Comparison of ENCODE assay signal across 23 mouse cellular contexts in the genomic region with DNA sequence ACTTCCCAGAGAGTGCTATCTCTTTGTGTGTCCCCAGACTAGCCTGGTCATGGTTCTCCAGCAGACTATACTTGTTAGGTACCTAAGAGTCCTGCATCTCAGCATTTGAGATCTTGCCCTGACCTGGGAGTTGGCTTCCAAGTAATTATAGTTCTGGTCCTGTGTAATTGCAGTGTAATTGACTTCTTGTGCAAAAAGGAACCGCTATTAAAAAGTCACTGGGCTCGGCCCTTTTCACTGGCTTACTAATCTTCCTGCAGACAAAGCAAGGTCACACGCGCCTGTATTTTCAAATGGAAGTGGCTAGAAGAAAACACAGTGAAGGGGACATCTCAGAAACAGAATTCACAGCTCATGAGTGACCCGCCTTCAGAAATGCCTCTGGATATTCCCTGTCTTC. TPM values are rescaled to one million over a fixed set of nuclear protein-coding genes. Genes with fewer than 3 reads are reported as not detected.
"Had no signal": no experiment of that assay in that cellular context is flagged by ENCODE, and none has a peak within 500 bp of the region (broad histone marks: within the 10 kb centered on the region; RNA-seq: fewer than 3 reads in every experiment).

No protein-coding gene starts in this region.

- H3K27me3 ChIP-seq: midbrain, embryonic 13.5 days; midbrain, embryonic 15.5 days; neural tube, embryonic 13.5 days; neural tube, embryonic 15.5 days; stomach, embryonic 15.5 days had no signal

- H3K4me1 ChIP-seq: midbrain, embryonic 10.5 days; midbrain, embryonic 13.5 days; midbrain, embryonic 15.5 days; neural tube, embryonic 13.5 days; neural tube, embryonic 15.5 days; stomach, embryonic 15.5 days had no signal

- H3K9ac ChIP-seq: lung, embryonic 14.5 days; midbrain, embryonic 13.5 days; midbrain, embryonic 15.5 days; neural tube, embryonic 13.5 days; neural tube, embryonic 15.5 days; stomach, embryonic 15.5 days had no signal

- H3K36me3 ChIP-seq: midbrain, embryonic 10.5 days; midbrain, embryonic 13.5 days; midbrain, embryonic 15.5 days; neural tube, embryonic 13.5 days; neural tube, embryonic 15.5 days; stomach, embryonic 15.5 days had no signal

- H3K9me3 ChIP-seq: midbrain, embryonic 10.5 days; midbrain, embryonic 13.5 days; midbrain, embryonic 15.5 days; neural tube, embryonic 13.5 days; neural tube, embryonic 15.5 days; stomach, embryonic 15.5 days had no signal

- DNase-seq: lung, adult 18-20 months; lung, embryonic 14.5 days; lung, postnatal 10 days; lung, postnatal 4 days; retina, postnatal 1 day; right cerebral cortex, adult 18-20 months; right cerebral cortex, postnatal 25 days; right cerebral cortex, postnatal 4 days; thymus, adult 2 months; thymus, postnatal 25 days; thymus, postnatal 4 days had no signal

- H3K4me3 ChIP-seq: midbrain, embryonic 10.5 days; midbrain, embryonic 13.5 days; midbrain, embryonic 15.5 days; myocyte; neural tube, embryonic 13.5 days; neural tube, embryonic 15.5 days; stomach, embryonic 15.5 days had no signal

- ATAC-seq: midbrain, embryonic 13.5 days; midbrain, embryonic 15.5 days had no signal

- H3K4me2 ChIP-seq: lung, embryonic 14.5 days; midbrain, embryonic 13.5 days; midbrain, embryonic 15.5 days; neural tube, embryonic 13.5 days; neural tube, embryonic 15.5 days; stomach, embryonic 15.5 days had no signal

- H3K27ac ChIP-seq: midbrain, embryonic 10.5 days; midbrain, embryonic 13.5 days; midbrain, embryonic 15.5 days; neural tube, embryonic 13.5 days; neural tube, embryonic 15.5 days; stomach, embryonic 15.5 days; stomach, postnatal 0 days had no signal

RNA-seq across cellular contexts. Expression of gene Slc6a19, which starts 7.1 kb away (rescaled TPM):
- polyA plus RNA-seq: lung, embryonic 16.5 days had no signal

RNA-seq across cellular contexts. Expression of gene Slc6a18, which starts 34.0 kb away (rescaled TPM):
- total RNA-seq: megakaryocyte, adult 5-6 weeks; megakaryocyte-erythroid progenitor cell, adult 5-6 weeks had no signal
- polyA plus RNA-seq: lung, embryonic 14.5 days; lung, embryonic 16.5 days; midbrain, embryonic 10.5 days; midbrain, embryonic 13.5 days; midbrain, embryonic 15.5 days; myocyte; neural tube, embryonic 11.5 days; neural tube, embryonic 13.5 days; neural tube, embryonic 15.5 days; stomach, embryonic 15.5 days; stomach, postnatal 0 days had no signal
